In genomic region chr5:4263560-4264160, GRCm38 (mm10) we compare ENCODE assay signal across 7 mouse cellular contexts.
A peak's percentile ranks its signal among the peaks of the same experiment; 100 is the strongest.
DNase-seq lines count a peak whose midpoint lies in the region; ATAC-seq and TF ChIP-seq lines count a peak whose summit lies in the region.

No protein-coding gene starts in this region.

- H3K4me2 ChIP-seq in liver, postnatal 0 days (ENCODE audit: low read depth, low read length): no peak overlapping the region
- no peak overlapping the region for H3K4me2 ChIP-seq in liver, embryonic 11.5 days
- H3K4me2 ChIP-seq in forebrain, embryonic 14.5 days (ENCODE audit: low read length): no peak overlapping the region
- H3K4me2 ChIP-seq in midbrain, embryonic 15.5 days: no peak overlapping the region

- no peak overlapping the region for H3K27ac ChIP-seq in liver, postnatal 0 days (ENCODE audit: low read depth)
- no peak overlapping the region for H3K27ac ChIP-seq in liver, embryonic 11.5 days (ENCODE audit: low read depth, low read length)
- no peak overlapping the region for H3K27ac ChIP-seq in forebrain, embryonic 14.5 days (ENCODE audit: low read depth, low read length)
- H3K27ac ChIP-seq in midbrain, embryonic 15.5 days: peak overlapping the region; percentile 75

- H3K4me1 ChIP-seq in liver, postnatal 0 days (ENCODE audit: insufficient read depth): no peaks in the 10 kb centered on the region
- H3K4me1 ChIP-seq in liver, embryonic 11.5 days (replicated peaks; ENCODE audit: control insufficient read depth, insufficient read depth, low read length): no peaks in the 10 kb centered on the region
- H3K4me1 ChIP-seq in forebrain, embryonic 14.5 days (ENCODE audit: control insufficient read depth, insufficient read depth, low read length): no peaks in the 10 kb centered on the region
- H3K4me1 ChIP-seq in midbrain, embryonic 15.5 days: peaks cover 5% of the 10 kb centered on the region

- peak; percentile 55 for TF ChIP-seq CTCF in liver, postnatal 0 days (IDR thresholded peaks at IDR 0.05; ENCODE audit: low read depth)

- ATAC-seq in liver, postnatal 0 days: no peak
- ATAC-seq in liver, embryonic 11.5 days (replicated peaks; ENCODE audit: low FRiP score): no peak
- peak; percentile 69 for ATAC-seq in forebrain, embryonic 14.5 days
- peak; percentile 92 for ATAC-seq in midbrain, embryonic 15.5 days (replicated peaks)

- DNase-seq in liver, postnatal 0 days: no peak
- DNase-seq in liver, embryonic 11.5 days (ENCODE audit: low spot score): no peak
- DNase-seq in cerebellum, adult 18-20 months: peak; percentile 53 to 55
- DNase-seq in forebrain, embryonic 14.5 days (ENCODE audit: low spot score): peak; percentile 77
- DNase-seq in urinary bladder, adult 2 months (ENCODE audit: low spot score): no peak
- no peak for DNase-seq in testis, postnatal 10 days (ENCODE audit: low spot score)

- WGBS in liver, postnatal 0 days (ENCODE audit: insufficient replicate concordance): 61% methylated on average over 5 of the region's 5 CpGs
- 66% methylated on average over 5 of the region's 5 CpGs for whole genome bisulfite sequencing in liver, embryonic 11.5 days
- WGBS in forebrain, embryonic 14.5 days: 73% methylated on average over 5 of the region's 5 CpGs
- 51% methylated on average over 5 of the region's 5 CpGs for WGBS in midbrain, embryonic 15.5 days

- no peak for TF ChIP-seq EP300 in liver, postnatal 0 days (IDR thresholded peaks at IDR 0.05; ENCODE audit: low read depth)

- H3K36me3 ChIP-seq in liver, postnatal 0 days (replicated peaks; ENCODE audit: insufficient read depth, low read length): no peaks in the 10 kb centered on the region
- no peaks in the 10 kb centered on the region for H3K36me3 ChIP-seq in liver, embryonic 11.5 days (ENCODE audit: control insufficient read depth, insufficient read depth, low read length)
- no peaks in the 10 kb centered on the region for H3K36me3 ChIP-seq in forebrain, embryonic 14.5 days (ENCODE audit: control insufficient read depth, insufficient read depth, low read length)
- H3K36me3 ChIP-seq in midbrain, embryonic 15.5 days (replicated peaks): no peaks in the 10 kb centered on the region

- H3K9ac ChIP-seq in liver, postnatal 0 days (replicated peaks): no peak overlapping the region
- H3K9ac ChIP-seq in liver, embryonic 11.5 days (ENCODE audit: low read depth, low read length): no peak overlapping the region
- H3K9ac ChIP-seq in forebrain, embryonic 14.5 days (ENCODE audit: low read length): no peak overlapping the region
- no peak overlapping the region for H3K9ac ChIP-seq in midbrain, embryonic 15.5 days

- no peaks in the 10 kb centered on the region for H3K9me3 ChIP-seq in liver, postnatal 0 days (ENCODE audit: low read length)
- H3K9me3 ChIP-seq in liver, embryonic 11.5 days (ENCODE audit: control insufficient read depth, low read length): no peaks in the 10 kb centered on the region
- H3K9me3 ChIP-seq in forebrain, embryonic 14.5 days (replicated peaks; ENCODE audit: control insufficient read depth, low read length): no peaks in the 10 kb centered on the region
- no peaks in the 10 kb centered on the region for H3K9me3 ChIP-seq in midbrain, embryonic 15.5 days

- H3K4me3 ChIP-seq in liver, postnatal 0 days (ENCODE audit: low read depth, low read length): no peak overlapping the region
- no peak overlapping the region for H3K4me3 ChIP-seq in liver, embryonic 11.5 days (ENCODE audit: low read depth, low read length)
- H3K4me3 ChIP-seq in forebrain, embryonic 14.5 days (ENCODE audit: low read depth, low read length): no peak overlapping the region
- H3K4me3 ChIP-seq in midbrain, embryonic 15.5 days: no peak overlapping the region

- H3K27me3 ChIP-seq in liver, postnatal 0 days (ENCODE audit: insufficient read depth, low read length): no peaks in the 10 kb centered on the region
- H3K27me3 ChIP-seq in liver, embryonic 11.5 days (replicated peaks; ENCODE audit: control insufficient read depth, insufficient read depth, low read length): no peaks in the 10 kb centered on the region
- H3K27me3 ChIP-seq in forebrain, embryonic 14.5 days (replicated peaks; ENCODE audit: control insufficient read depth, insufficient read depth, low read length): no peaks in the 10 kb centered on the region
- no peaks in the 10 kb centered on the region for H3K27me3 ChIP-seq in midbrain, embryonic 15.5 days (replicated peaks)

Comparison
In these comparisons a context has a peak if more than half of its experiments do, and no peak if none do; other contexts are left out.
1. ATAC-seq: peak in forebrain, embryonic 14.5 days (single experiment) and midbrain, embryonic 15.5 days (single experiment); none in liver, postnatal 0 days (single experiment) and liver, embryonic 11.5 days (single experiment).
2. DNase-seq: peak in cerebellum, adult 18-20 months (2 of 2) and forebrain, embryonic 14.5 days (single experiment); none in liver, postnatal 0 days (single experiment), liver, embryonic 11.5 days (single experiment), urinary bladder, adult 2 months (single experiment) and testis, postnatal 10 days (single experiment).